Mouse (Mus musculus) MEL (cell line): ENCODE measurements around the gene Tamm41.

Experiments
- CHD1 ChIP-seq: IDR thresholded peaks from 2 replicates; pipeline ENCODE4 v1.6.1; 2012; ENCODE audit warnings: low read depth, mild to moderate bottlenecking, inconsistent platforms, low read length, improper control_type of control experiment
- MAX ChIP-seq: IDR thresholded peaks from 2 replicates; pipeline ENCODE4 v1.6.1; 2011; ENCODE audit warnings: low read length, improper control_type of control experiment
- TCF12 ChIP-seq: IDR thresholded peaks from 2 replicates; pipeline ENCODE4 v1.6.1; 2014; ENCODE audit warnings: low read depth, mild to moderate bottlenecking, inconsistent platforms, low read length, improper control_type of control experiment, moderate library complexity

GRCm38 (mm10) chr6:114976915-114977419 is 60.7 kb downstream of the Tamm41 start:
- no peak for TF ChIP-seq MAX
- TF ChIP-seq CHD1: no peak
- no peak for TF ChIP-seq TCF12
